21 mouse cellular contexts compared by ENCODE assay signal in genomic region chr4:96785086-96785485, GRCm38 (mm10). TPM values are rescaled to one million over a fixed set of nuclear protein-coding genes. Genes with fewer than 3 reads are reported as not detected.
DNase-seq lines count a peak whose midpoint lies in the region; TF ChIP-seq lines count a peak whose summit lies in the region.
"Had no signal": no experiment of that assay in that cellular context is flagged by ENCODE, and none has a peak within 500 bp of the region (broad histone marks: within the 10 kb centered on the region; RNA-seq: fewer than 3 reads in every experiment).

TSS of gene Gm12695 (minus strand) at chr4:96785186.

- H3K4me3 ChIP-seq in testis, adult 2 months (ENCODE audit: control insufficient read depth, low read depth, low read length), result peak within 1 kb of the TSS; percentile 81; the same call in 1 of the 2 replicates

- TF ChIP-seq POLR2A in testis, adult 2 months (IDR thresholded peaks at IDR 0.05; ENCODE audit: control insufficient read depth, low read depth, low read length), result no peak

- peaks cover 4% of the 10 kb centered on the region; the same call in 1 of the 2 replicates for H3K4me1 ChIP-seq in testis, adult 2 months (ENCODE audit: control insufficient read depth, insufficient read depth, low read length)

- DNase-seq in testis, postnatal 14 days (ENCODE audit: low spot score), result no peak
- peak; percentile 7 for DNase-seq in skeletal muscle tissue, adult 2 months (ENCODE audit: low read depth, low spot score)
- DNase-seq in urinary bladder, postnatal 25 days (ENCODE audit: low spot score), result no peak
- DNase-seq: adrenal gland, adult 2 months; adrenal gland, adult 8-10 months; adrenal gland, postnatal 10 days; adrenal gland, postnatal 14 days; adrenal gland, postnatal 25 days; adrenal gland, postnatal 36 days; B cell, adult 2 months; cerebellum, adult 11 months; cerebellum, adult 11-12 months; cerebellum, adult 18-20 months had no signal

- no peak for TF ChIP-seq CTCF in testis, adult 2 months (IDR thresholded peaks at IDR 0.05; ENCODE audit: control insufficient read depth, insufficient read depth, insufficient replicate concordance, low read depth, low read length)

- no peaks in the 10 kb centered on the region for H3K36me3 ChIP-seq in testis, adult 2 months (ENCODE audit: control insufficient read depth, insufficient read depth, low read length)
- H3K36me3 ChIP-seq: G1E had no signal

- H3K27ac ChIP-seq in testis, adult 2 months (ENCODE audit: control insufficient read depth, insufficient read depth, low read depth, low read length), result no peak within 1 kb of the TSS

- no peaks in the 10 kb centered on the region for H3K27me3 ChIP-seq in testis, adult 2 months (ENCODE audit: control insufficient read depth, insufficient read depth, low read length)
- H3K27me3 ChIP-seq: CH12.LX, Patski had no signal

RNA-seq across cellular contexts. Expression of gene Gm12695, which starts in this region (rescaled TPM):
- 2.6 TPM in 2 replicates for polyA plus RNA-seq in testis, adult 2 months (2012; rRNA removed)
- polyA plus RNA-seq: activated CD4-positive, CD25-positive, alpha-beta regulatory T cell, adult 4 months; adrenal gland, adult 2 months; brain, embryonic 14.5 days; C2C12; CD4-positive, CD25-positive, alpha-beta regulatory T cell, adult 4 months; G1E had no signal
